Mouse (Mus musculus) lung, adult 2 months (tissue): Measurements from ENCODE around the gene Nacc2.

Experiments
- CTCF ChIP-seq: fragments of 200-500 bp; IDR thresholded peaks from 2 replicates; pipeline ENCODE4 v1.5.1; 2011; ENCODE audit warnings: mild to moderate bottlenecking, low read length, control low read depth; ENCODE audit not compliant: insufficient read depth
- POLR2A ChIP-seq: fragments of 200-500 bp; IDR thresholded peaks from 2 replicates; pipeline ENCODE4 v1.6.1; 2011; ENCODE audit warnings: low read depth, mild to moderate bottlenecking, control low read depth, low read length, borderline replicate concordance; ENCODE audit errors: extremely low read depth

- TF ChIP-seq POLR2A (no peak), CTCF (no peak)
Observed at GRCm38 (mm10) chr2:26115215-26115614, 7.8 kb downstream of the Nacc2 start.
